Mouse (Mus musculus) forebrain, embryonic 15.5 days (tissue): ENCODE data around the gene Tmem131l. TPM values are rescaled to one million over a fixed set of nuclear protein-coding genes. Genes with fewer than 3 reads are reported as not detected.
"Not testable (repeated sequence)": the region's sequence is repeated elsewhere in the genome, so short reads cannot be mapped to it uniquely, and the experiment has no call there.

Experiments used
- ATAC-seq: fragments of 200-750 bp; cut with Nextera tagmentation; replicated peaks from 2 replicates; pipeline ENCODE4 v1.8.0; 2017; ENCODE audit warnings: mild to moderate bottlenecking, moderate TSS enrichment, moderate library complexity
- H3K27ac ChIP-seq: fragments of 300-500 bp; sonication (generic); replicated peaks from 2 replicates; pipeline ENCODE4 v1.5.1; 2015; ENCODE audit warnings: mild to moderate bottlenecking, inconsistent platforms
- H3K27me3 ChIP-seq: fragments of 300-500 bp; sonication (generic); 2 replicates; pipeline ENCODE4 v1.6.1; 2015; ENCODE audit warnings: inconsistent platforms
- H3K36me3 ChIP-seq: fragments of 300-500 bp; sonication (generic); 2 replicates; pipeline ENCODE4 v1.6.1; 2015; ENCODE audit warnings: mild to moderate bottlenecking, inconsistent platforms
- H3K4me1 ChIP-seq: fragments of 300-500 bp; sonication (generic); 2 replicates; pipeline ENCODE4 v1.6.1; 2015; ENCODE audit warnings: inconsistent platforms
- H3K4me2 ChIP-seq: fragments of 300-500 bp; sonication (generic); replicated peaks from 2 replicates; pipeline ENCODE4 v1.6.1; 2015; ENCODE audit warnings: mild to moderate bottlenecking, inconsistent platforms
- H3K4me3 ChIP-seq: fragments of 300-500 bp; sonication (generic); 2 replicates; pipeline ENCODE4 v1.5.1; 2015; ENCODE audit warnings: mild to moderate bottlenecking, inconsistent platforms
- H3K9ac ChIP-seq: fragments of 300-500 bp; sonication (generic); replicated peaks from 2 replicates; pipeline ENCODE4 v1.6.1; 2015; ENCODE audit warnings: mild to moderate bottlenecking, inconsistent platforms
- H3K9me3 ChIP-seq: fragments of 300-500 bp; sonication (generic); 2 replicates; pipeline ENCODE4 v1.6.1; 2016; ENCODE audit warnings: inconsistent platforms
- WGBS: fragments of 180-500 bp; shearing (Covaris S2); methylation state at CpG from one replicate; pipeline ENCODE4 v1.1.7; 2015; ENCODE audit warnings: mixed read lengths; 5-methylcytosine and 5-hydroxymethylcytosine counted together
- polyA plus RNA-seq: library from polyadenylated mRNA; unstranded; fragments of >200 nt; fragmentation: Nextera tagmentation; extraction: Ambion mirVana; gene quantifications from 2 replicates; pipeline ENCODE4 v1.2.1, GENCODE M21; 2015

Gene Tmem131l
- polyA plus RNA-seq, 1 experiment from 2014 or later = 130 TPM

DNA sequence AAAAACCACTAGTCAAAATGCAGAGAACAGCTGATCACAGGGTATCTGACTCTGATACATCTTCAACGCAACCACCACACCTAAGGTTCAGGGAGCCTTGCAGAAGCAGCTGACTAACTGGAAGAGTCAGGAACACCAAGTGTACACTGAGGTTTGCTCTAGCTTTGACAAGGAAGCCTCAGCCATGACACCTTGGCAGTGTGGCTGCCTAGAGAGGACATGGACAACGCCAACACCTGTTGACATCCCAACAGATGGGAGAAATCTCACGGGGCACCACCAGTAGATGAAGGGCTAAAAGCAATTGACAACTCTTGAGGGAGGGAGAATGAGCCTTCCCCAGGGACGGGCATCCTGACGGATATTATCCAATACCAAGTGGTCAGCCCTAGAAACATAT, 144.9 kb downstream of the Tmem131l start:
- H3K4me2 ChIP-seq = no peak overlapping the region
- ATAC-seq = no peak
- no peak overlapping the region for H3K4me3 ChIP-seq
- H3K36me3 ChIP-seq = peaks cover 42% of the 10 kb centered on the region
- no peak overlapping the region for H3K9ac ChIP-seq
- no peak overlapping the region for H3K27ac ChIP-seq
- no peaks in the 10 kb centered on the region for H3K4me1 ChIP-seq
- H3K9me3 ChIP-seq = no peaks in the 10 kb centered on the region
- WGBS = 95% methylated on average over 5 of the region's 5 CpGs
- no peaks in the 10 kb centered on the region for H3K27me3 ChIP-seq

DNA sequence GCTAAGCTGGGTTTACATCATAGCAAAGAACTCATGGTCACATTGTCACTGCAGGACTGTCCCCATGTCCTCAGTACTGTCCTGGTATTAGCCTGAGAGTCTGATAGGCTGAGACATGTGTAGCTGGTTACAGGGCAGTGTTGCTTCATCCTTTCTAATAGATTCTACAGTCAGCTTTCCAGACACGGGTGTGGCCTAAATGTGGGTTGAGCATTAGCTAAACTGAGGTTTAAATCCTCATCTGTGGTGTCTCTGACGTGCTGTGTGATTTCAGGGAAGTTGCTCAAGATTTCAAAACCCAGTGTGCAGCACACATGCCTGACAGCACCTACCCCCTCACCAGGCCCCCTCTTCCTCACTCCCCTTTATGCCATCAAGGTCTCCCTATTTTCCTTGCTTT, 154.8 kb downstream of the Tmem131l start:
- no peaks in the 10 kb centered on the region for H3K4me1 ChIP-seq
- no peak overlapping the region for H3K27ac ChIP-seq
- no peaks in the 10 kb centered on the region for H3K27me3 ChIP-seq
- no peaks in the 10 kb centered on the region for H3K36me3 ChIP-seq
- no peak overlapping the region for H3K9ac ChIP-seq
- WGBS = 81% methylated on average over 2 of the region's 2 CpGs
- no peaks in the 10 kb centered on the region for H3K9me3 ChIP-seq
- no peak overlapping the region for H3K4me3 ChIP-seq
- no peak overlapping the region for H3K4me2 ChIP-seq
- ATAC-seq = no peak

DNA sequence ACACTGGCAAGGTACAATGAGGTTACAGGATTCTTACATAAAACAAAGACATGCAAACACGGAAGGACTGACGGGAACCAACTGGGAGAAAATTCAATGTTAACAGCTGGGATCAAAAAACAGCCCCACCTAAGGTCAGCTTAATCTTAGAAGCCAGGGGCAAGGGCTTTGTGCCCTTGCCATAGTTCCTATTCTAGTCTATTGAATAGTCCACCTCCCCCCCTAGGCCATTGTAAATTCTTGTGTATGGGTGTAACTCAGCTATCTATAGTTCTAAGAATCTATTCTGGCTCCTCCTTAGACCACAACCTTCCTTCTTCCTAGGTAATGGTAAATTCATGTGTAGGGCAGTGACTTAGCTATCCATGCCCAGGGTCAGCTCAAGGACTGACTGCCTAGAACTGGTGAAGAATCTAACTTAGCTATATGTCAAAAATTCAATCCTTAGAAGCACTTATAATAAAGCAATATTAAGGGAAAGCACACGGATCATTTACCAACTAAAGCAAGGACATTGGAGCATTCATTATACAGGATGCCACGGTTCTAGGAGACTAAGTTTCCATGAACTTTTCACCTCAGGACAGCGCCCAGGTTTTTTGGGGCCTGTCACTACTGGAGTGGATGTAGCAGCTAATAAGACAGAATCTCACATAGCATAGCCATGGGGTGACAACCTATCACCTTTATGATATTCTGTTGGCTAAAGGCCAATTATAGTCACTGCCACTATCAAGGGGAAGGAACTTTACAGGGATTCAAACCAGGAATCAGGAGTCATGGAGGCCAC, 160.5 kb downstream of the Tmem131l start:
- not testable (repeated sequence) for H3K27ac ChIP-seq, H3K9me3 ChIP-seq, H3K27me3 ChIP-seq, H3K4me1 ChIP-seq, H3K4me3 ChIP-seq, ATAC-seq, H3K9ac ChIP-seq, H3K4me2 ChIP-seq, H3K36me3 ChIP-seq
- WGBS = 88% methylated on average over 5 of the region's 5 CpGs

DNA sequence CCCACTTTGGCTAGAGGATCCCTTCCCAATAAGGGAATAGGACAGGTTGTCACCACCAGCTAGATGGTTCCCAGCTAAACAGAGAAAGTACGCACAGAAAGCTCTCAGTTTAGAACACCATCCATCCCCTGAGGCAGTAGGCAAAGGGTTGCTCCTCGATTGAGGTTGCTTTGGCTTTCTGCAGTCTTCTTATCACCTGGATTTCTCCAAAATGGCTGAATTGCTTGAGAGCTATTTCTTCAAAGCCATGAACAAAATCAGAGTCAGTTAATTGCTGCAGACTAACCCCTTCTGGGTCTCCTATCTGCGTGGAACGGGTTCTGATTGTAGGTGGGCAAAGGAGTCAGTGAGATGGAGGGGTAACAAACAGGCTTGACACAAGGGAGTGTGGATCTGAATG, 161.2 kb downstream of the Tmem131l start:
- no peak overlapping the region for H3K4me3 ChIP-seq
- H3K4me2 ChIP-seq = no peak overlapping the region
- H3K36me3 ChIP-seq = no peaks in the 10 kb centered on the region
- no peak overlapping the region for H3K27ac ChIP-seq
- no peaks in the 10 kb centered on the region for H3K4me1 ChIP-seq
- no peak for ATAC-seq
- no peaks in the 10 kb centered on the region for H3K9me3 ChIP-seq
- H3K9ac ChIP-seq = no peak overlapping the region
- WGBS = 90% methylated on average over 4 of the region's 4 CpGs
- H3K27me3 ChIP-seq = no peaks in the 10 kb centered on the region

DNA sequence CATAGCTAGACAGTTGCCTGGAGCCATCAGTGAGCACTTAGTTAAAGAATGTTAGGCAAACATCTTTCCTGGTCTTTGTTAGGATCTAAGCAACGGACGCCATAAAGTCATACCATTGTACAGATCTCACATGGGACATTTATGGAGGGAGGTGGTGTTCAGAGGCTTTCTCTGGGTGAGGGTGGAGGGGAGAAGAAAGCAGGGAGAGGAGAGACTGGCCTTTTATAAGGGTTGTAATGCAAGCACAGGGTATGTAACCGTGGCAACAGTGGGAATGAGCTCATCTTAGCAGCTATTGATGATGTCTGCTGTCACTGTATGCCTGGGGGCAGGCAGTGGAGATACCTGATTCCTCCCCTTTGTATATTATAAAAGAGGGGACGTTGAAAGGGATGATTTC, 163.7 kb downstream of the Tmem131l start:
- no peaks in the 10 kb centered on the region for H3K36me3 ChIP-seq
- H3K27me3 ChIP-seq = no peaks in the 10 kb centered on the region
- no peaks in the 10 kb centered on the region for H3K4me1 ChIP-seq
- WGBS = 67% methylated on average over 4 of the region's 4 CpGs
- no peaks in the 10 kb centered on the region for H3K9me3 ChIP-seq
- H3K9ac ChIP-seq = no peak overlapping the region
- H3K4me3 ChIP-seq = no peak overlapping the region
- no peak overlapping the region for H3K4me2 ChIP-seq
- ATAC-seq = no peak
- no peak overlapping the region for H3K27ac ChIP-seq

DNA sequence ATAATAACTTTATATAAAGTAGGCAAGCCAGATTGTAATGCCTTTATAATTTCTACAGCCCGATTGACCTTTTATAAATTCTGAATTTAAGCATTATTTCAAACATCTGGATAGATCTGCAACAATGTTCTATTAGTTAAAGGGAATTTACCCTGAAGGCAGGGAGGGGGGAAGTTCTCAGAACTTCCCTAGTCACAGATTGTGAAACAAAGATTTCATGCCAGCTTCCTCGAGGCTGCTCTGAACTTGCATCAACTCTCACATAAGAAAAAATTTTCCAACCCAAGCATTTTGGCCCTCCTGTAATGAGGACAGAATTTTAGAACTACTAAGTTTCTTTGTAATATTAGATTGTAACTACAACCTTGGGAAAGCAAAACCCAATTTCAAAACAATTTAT, 164.9 kb downstream of the Tmem131l start:
- 90% methylated on average over 2 of the region's 2 CpGs for WGBS
- H3K27me3 ChIP-seq, ATAC-seq: not testable (repeated sequence)

DNA sequence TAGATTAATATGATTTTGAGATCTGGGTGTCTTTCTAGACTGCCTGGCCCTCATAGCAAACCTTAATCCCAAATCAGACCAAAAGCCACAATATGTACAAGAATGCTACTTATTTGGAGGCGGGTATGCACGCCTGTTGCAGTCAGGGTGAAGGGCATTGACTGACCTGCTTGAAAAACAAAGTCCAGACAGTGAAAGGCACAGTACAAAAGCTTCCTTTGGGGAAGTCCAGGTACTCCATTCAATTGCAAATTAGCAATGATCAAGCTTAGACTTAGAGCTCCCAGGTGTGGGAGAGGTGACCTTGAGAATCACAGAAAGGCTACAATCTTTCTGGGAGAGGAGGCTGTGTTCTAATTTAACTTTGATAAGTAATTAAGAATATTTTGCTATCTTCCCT, 167.1 kb downstream of the Tmem131l start:
- H3K4me2 ChIP-seq, H3K9me3 ChIP-seq, ATAC-seq, H3K27me3 ChIP-seq, H3K9ac ChIP-seq, H3K36me3 ChIP-seq, H3K4me1 ChIP-seq, H3K27ac ChIP-seq, H3K4me3 ChIP-seq: not testable (repeated sequence)
- 82% methylated on average over 2 of the region's 2 CpGs for WGBS

More for the DNA sequence above, 164.9 kb downstream of the Tmem131l start:
- H3K9ac ChIP-seq, H3K4me2 ChIP-seq, H3K36me3 ChIP-seq, H3K4me1 ChIP-seq, H3K27ac ChIP-seq, H3K4me3 ChIP-seq, H3K9me3 ChIP-seq: not testable (repeated sequence)

DNA sequence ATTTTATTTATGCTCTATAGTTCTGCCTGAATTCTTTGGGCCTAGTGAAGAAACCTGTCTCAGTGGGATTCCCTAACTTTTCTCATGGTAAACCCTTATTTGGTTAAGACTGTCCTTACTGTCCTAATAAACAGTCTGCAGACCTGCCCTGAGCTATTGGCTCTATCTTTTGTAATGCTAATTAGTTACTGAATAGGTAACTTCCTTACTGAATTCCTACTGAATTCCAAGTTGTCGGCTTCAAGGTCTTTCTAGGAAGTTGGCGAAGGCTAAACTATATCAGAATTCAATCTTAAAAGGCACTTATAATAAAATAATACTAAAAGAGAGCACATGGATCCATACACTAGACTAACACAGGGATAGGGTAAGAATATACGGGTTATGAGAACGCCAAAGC, 168.0 kb downstream of the Tmem131l start:
- not testable (repeated sequence) for H3K36me3 ChIP-seq, H3K9ac ChIP-seq, H3K27me3 ChIP-seq, H3K9me3 ChIP-seq, H3K4me3 ChIP-seq, H3K4me2 ChIP-seq, H3K27ac ChIP-seq, H3K4me1 ChIP-seq, ATAC-seq
- WGBS = 89% methylated on average over 4 of the region's 4 CpGs

DNA sequence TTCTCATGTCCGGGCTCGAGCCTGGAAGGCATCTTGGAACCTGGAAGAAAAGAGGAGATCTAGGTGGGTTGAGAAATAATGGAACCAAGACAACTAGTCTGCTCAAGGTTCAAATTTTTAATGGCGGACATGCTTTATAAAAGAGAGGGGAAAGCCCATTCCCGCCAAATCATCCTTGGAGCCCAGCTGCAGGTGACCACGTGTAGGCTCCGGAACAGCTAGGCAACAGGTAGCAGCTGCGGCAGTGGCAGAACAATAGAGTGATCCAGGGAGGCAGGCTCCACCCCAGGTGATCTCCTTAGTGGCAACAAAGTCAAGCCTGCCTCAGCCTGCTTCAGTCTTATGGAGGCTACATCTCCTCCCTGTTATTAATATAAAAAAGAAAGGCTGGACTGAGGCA, 168.4 kb downstream of the Tmem131l start:
- ATAC-seq, H3K9me3 ChIP-seq, H3K4me2 ChIP-seq, H3K4me3 ChIP-seq, H3K9ac ChIP-seq, H3K27me3 ChIP-seq, H3K36me3 ChIP-seq, H3K27ac ChIP-seq, H3K4me1 ChIP-seq: not testable (repeated sequence)
- 90% methylated on average over 7 of the region's 7 CpGs for WGBS

DNA sequence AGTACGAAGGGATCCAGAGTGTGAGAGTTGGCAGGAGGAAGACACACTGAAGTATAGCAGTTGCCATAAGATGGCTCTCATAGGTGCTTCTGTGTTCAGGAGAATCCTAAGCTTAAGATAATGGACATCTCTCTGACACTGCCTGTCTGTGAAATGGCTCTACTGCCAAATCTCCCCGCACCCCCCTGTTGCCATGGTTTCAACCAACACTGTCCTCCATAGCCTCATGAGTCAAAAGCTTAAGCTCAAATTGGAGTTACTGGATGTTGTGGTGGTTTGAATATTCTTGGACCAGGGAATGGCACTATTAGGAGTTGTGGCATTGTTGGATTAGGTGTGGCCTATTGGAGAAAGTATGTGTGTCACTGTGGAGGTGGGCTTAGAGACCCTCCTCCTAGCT, 170.2 kb downstream of the Tmem131l start:
- Histone ChIP-seq H3K27me3 (no peaks in the 10 kb centered on the region), H3K27ac (no peak overlapping the region), H3K4me3 (no peak overlapping the region), H3K9me3 (no peaks in the 10 kb centered on the region), H3K36me3 (no peaks in the 10 kb centered on the region), H3K4me1 (no peaks in the 10 kb centered on the region), H3K9ac (no peak overlapping the region), H3K4me2 (no peak overlapping the region)
- no peak for ATAC-seq
- WGBS = 96% methylated on average over 2 of the region's 2 CpGs

DNA sequence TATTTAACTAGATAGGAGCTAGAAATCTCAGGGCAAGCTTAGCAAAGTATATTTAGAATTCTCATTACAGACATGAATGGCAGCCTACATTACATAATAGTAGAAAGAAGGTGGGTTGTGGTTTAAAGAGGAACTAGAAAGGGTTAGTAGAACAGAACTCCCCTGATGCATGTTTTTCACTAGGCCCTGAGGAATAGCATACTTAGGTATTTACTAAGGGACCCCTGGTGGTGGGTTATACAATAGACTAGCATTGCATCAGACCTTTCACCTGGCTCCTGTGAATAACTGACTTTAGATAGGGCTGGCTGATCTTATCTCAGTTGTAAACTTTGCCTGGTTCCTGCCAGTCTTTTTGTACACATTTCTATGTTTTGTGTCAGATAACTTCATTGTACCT, 172.9 kb downstream of the Tmem131l start:
- H3K27ac ChIP-seq, ATAC-seq, H3K9me3 ChIP-seq, H3K4me3 ChIP-seq, H3K27me3 ChIP-seq, H3K9ac ChIP-seq, H3K4me2 ChIP-seq, H3K36me3 ChIP-seq, H3K4me1 ChIP-seq: not testable (repeated sequence)

DNA sequence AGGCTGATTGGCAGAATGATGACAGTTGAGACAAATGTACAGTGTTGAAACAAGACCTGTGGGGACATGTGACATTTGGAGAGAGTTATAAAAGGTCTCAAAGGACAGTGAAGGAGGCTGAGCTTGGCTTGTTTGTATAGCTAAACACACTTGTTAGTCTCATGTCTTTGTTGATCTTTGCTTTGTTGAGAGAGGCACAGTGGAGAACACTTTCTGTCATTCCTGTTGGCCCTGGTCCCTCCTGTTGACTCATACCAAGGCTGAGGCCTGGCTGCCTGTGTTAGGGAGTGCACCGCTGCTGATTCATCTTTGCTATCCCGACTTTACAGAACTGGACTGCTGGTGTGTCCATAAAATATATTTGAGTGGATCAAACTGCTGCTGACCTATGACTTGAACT, 174.8 kb downstream of the Tmem131l start:
- no peaks in the 10 kb centered on the region for H3K4me1 ChIP-seq
- no peak for ATAC-seq

DNA sequence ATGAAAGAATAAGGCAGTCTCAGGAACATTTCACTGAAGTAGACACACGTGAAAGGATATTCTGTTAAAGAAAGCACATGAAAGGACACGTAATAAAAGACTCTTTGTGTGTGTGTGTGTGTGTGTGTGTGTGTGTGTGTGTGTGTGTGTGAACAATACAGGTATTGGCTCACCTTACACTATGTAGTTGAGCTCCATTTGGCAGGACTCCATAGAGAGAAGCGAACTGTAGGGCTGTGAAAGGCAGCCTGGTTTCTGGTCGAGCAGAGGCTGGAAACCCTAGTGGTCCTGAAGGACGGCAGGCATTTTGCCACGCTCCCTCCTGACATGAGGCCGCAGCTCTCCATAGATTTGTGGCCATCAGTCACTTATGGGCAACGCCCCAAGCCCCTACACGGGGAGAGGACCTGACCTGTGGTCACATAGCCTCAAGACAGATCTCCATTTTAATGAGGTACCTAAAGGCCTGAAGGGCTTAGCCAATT, 175.9 kb downstream of the Tmem131l start:
- Histone ChIP-seq H3K36me3 (no peaks in the 10 kb centered on the region), H3K9ac (no peak overlapping the region), H3K4me3 (no peak overlapping the region), H3K4me1 (no peaks in the 10 kb centered on the region), H3K27ac (no peak overlapping the region), H3K27me3 (no peaks in the 10 kb centered on the region), H3K4me2 (no peak overlapping the region), H3K9me3 (no peaks in the 10 kb centered on the region)
- no peak for ATAC-seq
- WGBS = 76% methylated on average over 9 of the region's 9 CpGs

More for the DNA sequence above, 174.8 kb downstream of the Tmem131l start:
- Histone ChIP-seq H3K9me3 (no peaks in the 10 kb centered on the region), H3K27ac (no peak overlapping the region), H3K4me3 (no peak overlapping the region), H3K36me3 (no peaks in the 10 kb centered on the region), H3K27me3 (no peaks in the 10 kb centered on the region), H3K9ac (no peak overlapping the region), H3K4me2 (no peak overlapping the region)
- WGBS = 100% methylated on average over 2 of the region's 2 CpGs
